Mouse (Mus musculus): ENCODE measurements around the gene Tlk1. TPM values are rescaled to one million over a fixed set of nuclear protein-coding genes. Genes with fewer than 3 reads are reported as not detected.

Gene Tlk1
- polyA plus RNA-seq, 1 experiment = 9.4 TPM

GRCm38 (mm10) chr2:70695712-70696111 is 129.8 kb downstream of the Tlk1 start:
- Histone ChIP-seq H3K4me2 (ENCODE audit: low read depth) (no peak overlapping the region), H3K79me2 (ENCODE audit: control insufficient read depth, insufficient read depth) (no peaks in the 10 kb centered on the region), H3K4me3 (no peak overlapping the region), H3K27me3 (ENCODE audit: control insufficient read depth, insufficient read depth, insufficient read length) (no peaks in the 10 kb centered on the region), H3ac (ENCODE audit: control insufficient read depth, insufficient read length) (no peak overlapping the region), H3K36me3 (ENCODE audit: control insufficient read depth, insufficient read depth) (peaks cover 17% of the 10 kb centered on the region)
- no peak for TF ChIP-seq POLR2A (IDR thresholded peaks at IDR 0.05; ENCODE audit: insufficient read length, low read depth)
- TF ChIP-seq MYOD1 (IDR thresholded peaks at IDR 0.05; ENCODE audit: control insufficient read depth in 1 of 3, insufficient read length in 2 of 3, low read depth in 2 of 3) = no peak
- no peak for TF ChIP-seq TCF3 (IDR thresholded peaks at IDR 0.05; ENCODE audit: insufficient read length, low read depth)
- no peak for TF ChIP-seq SRF (IDR thresholded peaks at IDR 0.05; ENCODE audit: control insufficient read depth, insufficient read length, low read depth)
- TF ChIP-seq MAX (IDR thresholded peaks at IDR 0.05; ENCODE audit: low read depth) = no peak
- no peak for TF ChIP-seq E2F4 (IDR thresholded peaks at IDR 0.05; ENCODE audit: insufficient read depth)
- no peak for TF ChIP-seq TCF12 (IDR thresholded peaks at IDR 0.05; ENCODE audit: insufficient read depth, poor library complexity, severe bottlenecking)
- TF ChIP-seq CEBPB (IDR thresholded peaks at IDR 0.05; ENCODE audit: insufficient read depth, poor library complexity, severe bottlenecking) = no peak
- TF ChIP-seq POLR2AphosphoS2 (IDR thresholded peaks at IDR 0.05; ENCODE audit: insufficient read length, low read depth) = no peak
- TF ChIP-seq MYOG (IDR thresholded peaks at IDR 0.05; ENCODE audit: control insufficient read depth in 1 of 3, insufficient read depth in 1 of 3, insufficient read length in 2 of 3, low read depth in 2 of 3) = no peak
- TF ChIP-seq USF1 (IDR thresholded peaks at IDR 0.05; ENCODE audit: low read depth) = no peak
- no peak for TF ChIP-seq REST (IDR thresholded peaks at IDR 0.05; ENCODE audit: insufficient read depth, insufficient read length)

GRCm38 (mm10) chr2:70690195-70690594 is 135.3 kb downstream of the Tlk1 start:
- TF ChIP-seq TCF3 (IDR thresholded peaks at IDR 0.05; ENCODE audit: insufficient read length, low read depth) = no peak
- no peak for TF ChIP-seq POLR2A (IDR thresholded peaks at IDR 0.05; ENCODE audit: insufficient read length, low read depth)
- TF ChIP-seq MYOG (IDR thresholded peaks at IDR 0.05; ENCODE audit: control insufficient read depth in 1 of 3, insufficient read depth in 1 of 3, insufficient read length in 2 of 3, low read depth in 2 of 3) = no peak
- TF ChIP-seq USF1 (IDR thresholded peaks at IDR 0.05; ENCODE audit: low read depth) = no peak
- no peak for TF ChIP-seq TCF12 (IDR thresholded peaks at IDR 0.05; ENCODE audit: insufficient read depth, poor library complexity, severe bottlenecking)
- TF ChIP-seq CEBPB (IDR thresholded peaks at IDR 0.05; ENCODE audit: insufficient read depth, poor library complexity, severe bottlenecking) = no peak
- TF ChIP-seq SRF (IDR thresholded peaks at IDR 0.05; ENCODE audit: control insufficient read depth, insufficient read length, low read depth) = no peak
- no peak for TF ChIP-seq MYOD1 (IDR thresholded peaks at IDR 0.05; ENCODE audit: control insufficient read depth in 1 of 3, insufficient read length in 2 of 3, low read depth in 2 of 3)
- TF ChIP-seq E2F4 (IDR thresholded peaks at IDR 0.05; ENCODE audit: insufficient read depth) = no peak
- TF ChIP-seq MAX (IDR thresholded peaks at IDR 0.05; ENCODE audit: low read depth) = no peak
- no peak overlapping the region for H3K4me3 ChIP-seq
- peaks cover 38% of the 10 kb centered on the region for H3K36me3 ChIP-seq (ENCODE audit: control insufficient read depth, insufficient read depth)
- H3K4me2 ChIP-seq (ENCODE audit: low read depth) = no peak overlapping the region
- no peaks in the 10 kb centered on the region for H3K79me2 ChIP-seq (ENCODE audit: control insufficient read depth, insufficient read depth)
- no peak overlapping the region for H3ac ChIP-seq (ENCODE audit: control insufficient read depth, insufficient read length)
- no peaks in the 10 kb centered on the region for H3K27me3 ChIP-seq (ENCODE audit: control insufficient read depth, insufficient read depth, insufficient read length)

- Histone ChIP-seq H3K4me2 (ENCODE audit: low read depth) (no peak overlapping the region), H3ac (ENCODE audit: control insufficient read depth, insufficient read length) (no peak overlapping the region), H3K27me3 (ENCODE audit: control insufficient read depth, insufficient read depth, insufficient read length) (no peaks in the 10 kb centered on the region), H3K36me3 (ENCODE audit: control insufficient read depth, insufficient read depth) (peaks cover 45% of the 10 kb centered on the region), H3K4me3 (no peak overlapping the region), H3K79me2 (ENCODE audit: control insufficient read depth, insufficient read depth) (no peaks in the 10 kb centered on the region)
- TF ChIP-seq POLR2AphosphoS2 (IDR thresholded peaks at IDR 0.05; ENCODE audit: insufficient read length, low read depth) = peak; percentile 20
- no peak for TF ChIP-seq SRF (IDR thresholded peaks at IDR 0.05; ENCODE audit: control insufficient read depth, insufficient read length, low read depth)
- TF ChIP-seq MAX (IDR thresholded peaks at IDR 0.05; ENCODE audit: low read depth) = no peak
These were observed 137.0 kb downstream of the Tlk1 start for GRCm38 (mm10) chr2:70688454-70689078.

- TF ChIP-seq MAX (IDR thresholded peaks at IDR 0.05; ENCODE audit: low read depth) (no peak), REST (IDR thresholded peaks at IDR 0.05; ENCODE audit: insufficient read depth, insufficient read length) (no peak), E2F4 (IDR thresholded peaks at IDR 0.05; ENCODE audit: insufficient read depth) (no peak), CEBPB (IDR thresholded peaks at IDR 0.05; ENCODE audit: insufficient read depth, poor library complexity, severe bottlenecking) (no peak), SRF (IDR thresholded peaks at IDR 0.05; ENCODE audit: control insufficient read depth, insufficient read length, low read depth) (no peak), TCF3 (IDR thresholded peaks at IDR 0.05; ENCODE audit: insufficient read length, low read depth) (no peak), POLR2AphosphoS2 (IDR thresholded peaks at IDR 0.05; ENCODE audit: insufficient read length, low read depth) (no peak), MYOD1 (IDR thresholded peaks at IDR 0.05; ENCODE audit: control insufficient read depth in 1 of 3, insufficient read length in 2 of 3, low read depth in 2 of 3) (no peak), TCF12 (IDR thresholded peaks at IDR 0.05; ENCODE audit: insufficient read depth, poor library complexity, severe bottlenecking) (no peak)
These were observed 143.2 kb downstream of the Tlk1 start for GRCm38 (mm10) chr2:70682324-70682723.

GRCm38 (mm10) chr2:70673445-70674126 is 151.9 kb downstream of the Tlk1 start:
- Histone ChIP-seq H3ac (ENCODE audit: control insufficient read depth, insufficient read length) (no peak overlapping the region), H3K27me3 (ENCODE audit: control insufficient read depth, insufficient read depth, insufficient read length) (no peaks in the 10 kb centered on the region), H3K36me3 (ENCODE audit: control insufficient read depth, insufficient read depth) (peaks cover 6% of the 10 kb centered on the region), H3K4me2 (ENCODE audit: low read depth) (no peak overlapping the region), H3K79me2 (ENCODE audit: control insufficient read depth, insufficient read depth) (peaks cover 69% of the 10 kb centered on the region), H3K4me3 (no peak overlapping the region)
- TF ChIP-seq USF1 (IDR thresholded peaks at IDR 0.05; ENCODE audit: low read depth) = no peak
- TF ChIP-seq MYOD1 (IDR thresholded peaks at IDR 0.05; ENCODE audit: control insufficient read depth in 1 of 3, insufficient read length in 2 of 3, low read depth in 2 of 3) = no peak
- TF ChIP-seq REST (IDR thresholded peaks at IDR 0.05; ENCODE audit: insufficient read depth, insufficient read length) = no peak
- TF ChIP-seq TCF3 (IDR thresholded peaks at IDR 0.05; ENCODE audit: insufficient read length, low read depth) = no peak
- TF ChIP-seq POLR2AphosphoS2 (IDR thresholded peaks at IDR 0.05; ENCODE audit: insufficient read length, low read depth) = no peak
- no peak for TF ChIP-seq SRF (IDR thresholded peaks at IDR 0.05; ENCODE audit: control insufficient read depth, insufficient read length, low read depth)
- no peak for TF ChIP-seq MYOG (IDR thresholded peaks at IDR 0.05; ENCODE audit: control insufficient read depth in 1 of 3, insufficient read depth in 1 of 3, insufficient read length in 2 of 3, low read depth in 2 of 3)
- TF ChIP-seq CEBPB (IDR thresholded peaks at IDR 0.05; ENCODE audit: insufficient read depth, poor library complexity, severe bottlenecking) = no peak
- TF ChIP-seq POLR2A (IDR thresholded peaks at IDR 0.05; ENCODE audit: insufficient read length, low read depth) = no peak
- TF ChIP-seq TCF12 (IDR thresholded peaks at IDR 0.05; ENCODE audit: insufficient read depth, poor library complexity, severe bottlenecking) = no peak
- no peak for TF ChIP-seq MAX (IDR thresholded peaks at IDR 0.05; ENCODE audit: low read depth)

More at GRCm38 (mm10) chr2:70682324-70682723, 143.2 kb downstream of the Tlk1 start:
- H3ac ChIP-seq (ENCODE audit: control insufficient read depth, insufficient read length) = no peak overlapping the region
- H3K4me3 ChIP-seq = no peak overlapping the region
- H3K27me3 ChIP-seq (ENCODE audit: control insufficient read depth, insufficient read depth, insufficient read length) = no peaks in the 10 kb centered on the region
- no peaks in the 10 kb centered on the region for H3K79me2 ChIP-seq (ENCODE audit: control insufficient read depth, insufficient read depth)
- H3K36me3 ChIP-seq (ENCODE audit: control insufficient read depth, insufficient read depth) = peaks cover 53% of the 10 kb centered on the region
- no peak overlapping the region for H3K4me2 ChIP-seq (ENCODE audit: low read depth)

All from myocyte (in vitro differentiated cells).